Mouse (Mus musculus): ENCODE results near the gene Alg3.

Gene Alg3

GRCm38 (mm10) chr16:20611357-20612227 lies at the start of gene Alg3, which contains the start of the genes Eef1akmt4 and Gm49333:
Alg3 (minus strand) TSS chr16:20611735.
Eef1akmt4 (plus strand) TSS chr16:20611593.
Gm49333 (plus strand) TSS chr16:20611610.
- DNase-seq: peak; percentile 92 to 94

GRCm38 (mm10) chr16:20657661-20658060 lies 46.1 kb upstream of the Alg3 start:
- no peak for DNase-seq

- DNase-seq: no peak
Measured at GRCm38 (mm10) chr16:20653315-20653714, 41.8 kb upstream of the Alg3 start.

- no peak for DNase-seq
Measured at GRCm38 (mm10) chr16:20651947-20652310, 40.4 kb upstream of the Alg3 start.

- peak; percentile 97 to 99 for DNase-seq
Measured at GRCm38 (mm10) chr16:20651076-20651946, 39.8 kb upstream of the Alg3 start, which contains the start of gene Psmd2. Psmd2 (plus strand) TSS chr16:20651652.

GRCm38 (mm10) chr16:20643911-20644310 lies 32.4 kb upstream of the Alg3 start:
- no peak for DNase-seq

GRCm38 (mm10) chr16:20642161-20642560 lies 30.6 kb upstream of the Alg3 start:
- peak; percentile 64 to 89 for DNase-seq

GRCm38 (mm10) chr16:20638367-20638766 lies 26.8 kb upstream of the Alg3 start:
- no peak for DNase-seq

- no peak for DNase-seq
Measured at GRCm38 (mm10) chr16:20637410-20637809, 25.9 kb upstream of the Alg3 start.

GRCm38 (mm10) chr16:20629731-20630634 lies 18.4 kb upstream of the Alg3 start, which contains the start of gene Ece2:
Ece2 (plus strand) TSS chr16:20629828.
- peak in 1 of 2 experiments; percentile 14 for DNase-seq

GRCm38 (mm10) chr16:20628871-20629391 lies 17.4 kb upstream of the Alg3 start:
- no peak for DNase-seq

- no peak for DNase-seq
Measured at GRCm38 (mm10) chr16:20623211-20623610, 11.7 kb upstream of the Alg3 start.

- peak; percentile 50 to 53 for DNase-seq
Measured at GRCm38 (mm10) chr16:20621991-20622685, 10.6 kb upstream of the Alg3 start.

GRCm38 (mm10) chr16:20621191-20621990 lies 9.9 kb upstream of the Alg3 start, which contains the start of gene Camk2n2:
Camk2n2 (minus strand) TSS chr16:20621287.
- peak; percentile 80 to 90 for DNase-seq

GRCm38 (mm10) chr16:20620751-20621190 lies 9.2 kb upstream of the Alg3 start:
- no peak for DNase-seq

- peak in 1 of 2 experiments; percentile 2 for DNase-seq
Measured at GRCm38 (mm10) chr16:20620399-20620735, 8.8 kb upstream of the Alg3 start.

GRCm38 (mm10) chr16:20619541-20620398 lies 8.2 kb upstream of the Alg3 start:
- peak in 1 of 2 experiments; percentile 70 for DNase-seq

- DNase-seq: peak; percentile 75 to 80
Measured at GRCm38 (mm10) chr16:20610501-20611356, 806 bp downstream of the Alg3 start.
